18 mouse cellular contexts compared by ENCODE assay signal in the genomic region with DNA sequence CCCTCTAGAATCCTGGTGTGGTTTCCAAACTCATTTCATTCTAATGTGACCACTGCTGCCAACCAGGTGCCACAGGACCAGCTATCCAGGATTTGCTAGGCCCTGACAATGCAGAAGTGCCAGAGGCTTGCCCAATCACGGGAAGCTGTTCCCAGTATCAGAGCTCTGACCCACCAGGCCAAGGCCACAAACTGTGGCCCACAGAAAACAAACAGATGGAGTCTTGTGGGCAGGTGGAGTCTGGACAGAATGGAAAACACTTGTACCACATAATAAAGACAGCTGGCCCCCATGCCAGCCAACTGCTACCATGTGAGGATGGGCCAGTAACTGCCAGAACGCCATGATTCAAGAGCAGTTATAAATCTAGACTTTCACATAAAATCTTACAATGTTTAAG.
DNase-seq lines count a peak whose midpoint lies in the region; ATAC-seq lines count a peak whose summit lies in the region.
"Had no signal": no experiment of that assay in that cellular context is flagged by ENCODE, and none has a peak within 500 bp of the region (broad histone marks: within the 10 kb centered on the region; RNA-seq: fewer than 3 reads in every experiment).

No protein-coding gene starts in this region.

- H3K4me2 ChIP-seq in midbrain, embryonic 13.5 days (replicated peaks) = no peak overlapping the region
- H3K4me2 ChIP-seq: heart, embryonic 15.5 days; liver, embryonic 13.5 days had no signal

- no peak overlapping the region for H3K9ac ChIP-seq in midbrain, embryonic 13.5 days (replicated peaks)
- H3K9ac ChIP-seq: heart, embryonic 15.5 days; liver, embryonic 13.5 days had no signal

- intact Hi-C loops in heart, postnatal 25 days (cut with DNase I) = no loop called here

- H3K36me3 ChIP-seq in midbrain, embryonic 13.5 days = no peaks in the 10 kb centered on the region
- H3K36me3 ChIP-seq: embryonic facial prominence, embryonic 10.5 days; heart, embryonic 15.5 days had no signal

- peak overlapping the region; percentile 62 for H3K27ac ChIP-seq in midbrain, embryonic 13.5 days
- H3K27ac ChIP-seq: heart, embryonic 15.5 days; liver, embryonic 13.5 days had no signal

- peaks cover 23% of the 10 kb centered on the region for H3K4me1 ChIP-seq in midbrain, embryonic 13.5 days (replicated peaks)

- H3K27me3 ChIP-seq in midbrain, embryonic 13.5 days = no peaks in the 10 kb centered on the region
- H3K27me3 ChIP-seq: heart, embryonic 15.5 days; liver, embryonic 13.5 days; megakaryocyte, embryonic 14.5 days had no signal

- 0 out of 2 replicates have a peak, but pooled peaks have one; percentile 17 for ATAC-seq in midbrain, embryonic 13.5 days
- ATAC-seq: CD4-positive, CD25-positive, alpha-beta regulatory T cell, adult 4 months; hindbrain, embryonic 16.5 days had no signal

- H3K9me3 ChIP-seq in midbrain, embryonic 13.5 days = no peaks in the 10 kb centered on the region
- H3K9me3 ChIP-seq: embryonic facial prominence, embryonic 10.5 days; heart, embryonic 15.5 days; liver, embryonic 13.5 days; megakaryocyte, embryonic 14.5 days had no signal

- peak; percentile 53 for DNase-seq in heart, adult 11 months
- no peak for DNase-seq in heart, adult 8-10 months (ENCODE audit: low spot score)
- DNase-seq in Muller cell, postnatal 12 days (ENCODE audit: inconsistent ontology term) = peak; percentile 10
- peak; percentile 15 for DNase-seq in adipocyte (ENCODE audit: low spot score)
- no peak for DNase-seq in right cerebral cortex, postnatal 14 days
- no peak for DNase-seq in heart, postnatal 25 days (ENCODE audit: low spot score)
- DNase-seq: kidney, adult 2 months; kidney, postnatal 36 days; liver, embryonic 13.5 days; lung, postnatal 10 days; thymus, adult 2 months had no signal

- WGBS in midbrain, embryonic 13.5 days = 72% methylated on average over 2 of the region's 2 CpGs

- H3K4me3 ChIP-seq in midbrain, embryonic 13.5 days (replicated peaks) = no peak overlapping the region
- H3K4me3 ChIP-seq: embryonic facial prominence, embryonic 10.5 days; erythroblast, embryonic 14.5 days; heart, embryonic 15.5 days; liver, embryonic 13.5 days; megakaryocyte, embryonic 14.5 days had no signal

Comparison
In these comparisons a context has a peak if more than half of its experiments do, and no peak if none do; other contexts are left out.
1. DNase-seq: peak in heart, adult 11 months (single experiment), Muller cell, postnatal 12 days (single experiment) and adipocyte (single experiment); none in heart, adult 8-10 months (single experiment), right cerebral cortex, postnatal 14 days (single experiment) and heart, postnatal 25 days (single experiment).